Mouse (Mus musculus) WW6 (cell line): ENCODE measurements at regions not wholly inside any gene's neighbourhood (a gene's known extent, or its start where the extent isn't known, plus 50 kb on each side); places are given as distances from the start of the nearest gene placed in this dataset.

Source experiments
- DNase-seq: peaks from one replicate; pipeline ENCODE4 v3.0.0-alpha.2; 2013; ENCODE audit warnings: low read depth, low spot score

- no peak for DNase-seq
Measured at GRCm38 (mm10) chr8:36036271-36036670, 270.7 kb downstream of the Gm19410 start.

DNA sequence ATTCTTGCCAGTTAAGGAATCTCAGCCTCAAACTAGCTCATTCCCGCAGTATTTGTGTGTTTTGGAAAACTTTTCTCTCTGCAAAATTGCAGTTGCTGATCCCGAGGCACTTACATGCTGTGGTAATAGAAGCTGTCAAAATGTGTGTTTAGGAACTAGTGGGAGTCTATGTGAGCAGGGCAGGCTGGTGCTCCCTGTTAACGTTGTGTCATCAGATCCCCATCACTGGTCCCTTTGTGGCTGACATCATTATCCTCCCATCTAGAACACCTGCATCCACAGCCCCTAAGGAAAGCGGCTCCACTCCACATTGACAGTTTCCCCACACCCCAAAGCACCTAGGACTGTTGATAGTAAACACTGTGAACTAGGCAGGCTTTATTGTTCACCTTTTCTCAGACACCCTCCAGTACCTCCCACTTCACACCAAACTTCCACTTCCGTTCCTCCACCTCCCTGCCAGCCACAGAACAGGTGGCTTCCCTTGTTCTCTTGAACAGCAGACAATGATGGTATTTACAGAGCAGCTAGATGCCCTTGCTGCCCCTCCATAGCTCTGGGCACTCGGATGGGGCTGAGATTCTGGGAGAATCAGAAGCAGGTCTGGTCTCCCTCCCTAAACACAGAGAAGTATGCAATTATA lies 275.8 kb downstream of the Gm19410 start:
- DNase-seq: no peak

DNA sequence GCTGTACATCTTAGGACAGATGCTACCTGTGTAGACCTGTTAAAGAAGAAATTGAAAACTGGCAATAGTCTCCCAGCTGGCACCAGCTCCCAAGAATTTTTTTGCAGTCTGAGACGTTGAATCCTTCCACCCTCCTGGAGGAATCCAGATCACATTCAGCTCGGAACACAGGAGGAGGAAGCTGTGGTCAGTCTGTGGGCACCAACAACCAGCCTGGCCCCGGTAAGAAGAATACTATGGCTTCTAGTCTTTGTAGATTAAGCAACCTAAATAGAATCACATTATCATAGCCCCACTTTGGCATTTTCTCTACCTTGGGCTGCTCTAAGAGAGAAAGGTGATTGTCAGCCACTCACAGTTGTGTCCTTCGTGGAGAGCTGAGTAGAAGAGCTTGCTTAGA lies 277.0 kb downstream of the Gm19410 start:
- DNase-seq: no peak
